Mouse (Mus musculus) heart, embryonic 11.5 days (tissue): Measurements from ENCODE around the gene Cpsf2. TPM values are rescaled to one million over a fixed set of nuclear protein-coding genes. Genes with fewer than 3 reads are reported as not detected.
"Not testable (repeated sequence)": the region's sequence is repeated elsewhere in the genome, so short reads cannot be mapped to it uniquely, and the experiment has no call there.

ENCODE experiments used
- ATAC-seq: fragments of 200-750 bp; cut with Nextera tagmentation; replicated peaks from 2 replicates; pipeline ENCODE4 v1.8.0; 2017; ENCODE audit warnings: moderate library complexity; ENCODE audit not compliant: insufficient number of reproducible peaks, low FRiP score, low TSS enrichment
- H3K27ac ChIP-seq: fragments of 300-500 bp; sonication (generic); 2 replicates; pipeline ENCODE4 v1.5.1; 2014; ENCODE audit warnings: mild to moderate bottlenecking, low read depth, low read length
- H3K27me3 ChIP-seq: fragments of 300-500 bp; sonication (generic); 2 replicates; pipeline ENCODE4 v1.6.1; 2014; ENCODE audit warnings: mild to moderate bottlenecking, low read length, mixed read lengths; ENCODE audit not compliant: control insufficient read depth, insufficient read depth
- H3K36me3 ChIP-seq: fragments of 300-500 bp; sonication (generic); 2 replicates; pipeline ENCODE4 v1.6.1; 2014; ENCODE audit warnings: mild to moderate bottlenecking, low read length, moderate library complexity, mixed read lengths; ENCODE audit not compliant: control insufficient read depth, insufficient read depth
- H3K4me1 ChIP-seq: fragments of 300-500 bp; sonication (generic); 2 replicates; pipeline ENCODE4 v1.6.1; 2014; ENCODE audit warnings: low read length; ENCODE audit not compliant: control insufficient read depth, insufficient read depth
- H3K4me2 ChIP-seq: fragments of 300-500 bp; sonication (generic); 2 replicates; pipeline ENCODE4 v1.6.1; 2014; ENCODE audit warnings: mild to moderate bottlenecking, moderate library complexity
- H3K4me3 ChIP-seq: fragments of 300-500 bp; sonication (generic); 2 replicates; pipeline ENCODE4 v1.5.1; 2014; ENCODE audit warnings: low read depth, low read length
- H3K9ac ChIP-seq: fragments of 300-500 bp; sonication (generic); 2 replicates; pipeline ENCODE4 v1.6.1; 2014; ENCODE audit warnings: mild to moderate bottlenecking, low read depth, low read length, moderate library complexity
- H3K9me3 ChIP-seq: fragments of 300-500 bp; sonication (generic); replicated peaks from 2 replicates; pipeline ENCODE4 v1.6.1; 2016; ENCODE audit warnings: low read length; ENCODE audit not compliant: control insufficient read depth
- WGBS: fragments of 180-500 bp; shearing (Covaris S2); extraction: QIAGEN DNeasy Blood & Tissue Kit; methylation state at CpG from one replicate; pipeline ENCODE4 v1.1.7; 2014; ENCODE audit not compliant: insufficient replicate concordance; 5-methylcytosine and 5-hydroxymethylcytosine counted together
- polyA plus RNA-seq: library from polyadenylated mRNA; unstranded; fragments of >200 nt; fragmentation: Nextera tagmentation; extraction: Ambion mirVana; gene quantifications from 2 replicates; pipeline ENCODE4 v1.2.1, GENCODE M21; 2014

Gene Cpsf2
- polyA plus RNA-seq, 1 experiment from 2014 or later: 26.3 TPM

GRCm38 (mm10) chr12:101957942-101958544 is 17.7 kb upstream of the Cpsf2 start, which contains the start of gene Atxn3:
TSS of gene Atxn3 (minus strand) at chr12:101958246.
- Histone ChIP-seq H3K27me3 (no peaks in the 10 kb centered on the region), H3K9me3 (no peaks in the 10 kb centered on the region), H3K4me1 (peaks cover 2% of the 10 kb centered on the region; the same call in 1 of the 2 replicates), H3K36me3 (no peaks in the 10 kb centered on the region), H3K4me3 (peak within 1 kb of the TSS; percentile 97), H3K4me2 (peak within 1 kb of the TSS; percentile 69), H3K9ac (peak within 1 kb of the TSS; percentile 91), H3K27ac (peak within 1 kb of the TSS; percentile 70)
- peak; percentile 100 for ATAC-seq
- under 1% methylated on average over 53 of the region's 54 CpGs for WGBS

- Histone ChIP-seq H3K4me2 (peak overlapping the region; percentile 59), H3K27me3 (no peaks in the 10 kb centered on the region), H3K9me3 (no peaks in the 10 kb centered on the region), H3K9ac (peak overlapping the region; percentile 29; the same call in 1 of the 2 replicates), H3K27ac (no peak overlapping the region), H3K4me3 (peak overlapping the region; percentile 97), H3K4me1 (peaks cover 2% of the 10 kb centered on the region; the same call in 1 of the 2 replicates), H3K36me3 (no peaks in the 10 kb centered on the region)
- no peak for ATAC-seq
- WGBS: 54% methylated on average over 9 of the region's 9 CpGs
Measured at GRCm38 (mm10) chr12:101958556-101958955, 17.2 kb upstream of the Cpsf2 start.

- H3K27ac ChIP-seq, ATAC-seq, H3K9me3 ChIP-seq, H3K36me3 ChIP-seq, H3K4me3 ChIP-seq, H3K27me3 ChIP-seq, H3K4me1 ChIP-seq: not testable (repeated sequence)
- Histone ChIP-seq H3K4me2 (peak overlapping the region; percentile 59; the same call in 1 of the 2 replicates), H3K9ac (peak overlapping the region; percentile 29; the same call in 1 of the 2 replicates)
- WGBS: 89% methylated on average over 5 of the region's 5 CpGs
Measured at GRCm38 (mm10) chr12:101958960-101959780, 16.6 kb upstream of the Cpsf2 start.

GRCm38 (mm10) chr12:101971311-101971710 is 4.5 kb upstream of the Cpsf2 start:
- Histone ChIP-seq H3K9me3 (no peaks in the 10 kb centered on the region), H3K27me3 (no peaks in the 10 kb centered on the region), H3K4me2 (no peak overlapping the region), H3K4me3 (no peak overlapping the region), H3K27ac (no peak overlapping the region), H3K4me1 (no peaks in the 10 kb centered on the region), H3K36me3 (0 out of 2 replicates have a peak, but pooled peaks cover 3% of the 10 kb centered on the region), H3K9ac (no peak overlapping the region)
- no peak for ATAC-seq
- 95% methylated on average over 2 of the region's 2 CpGs for WGBS

- H3K4me2 ChIP-seq: no peak overlapping the region
- no peaks in the 10 kb centered on the region for H3K9me3 ChIP-seq
- no peak overlapping the region for H3K9ac ChIP-seq
- no peak overlapping the region for H3K27ac ChIP-seq
- H3K4me1 ChIP-seq: peaks cover 6% of the 10 kb centered on the region; the same call in 1 of the 2 replicates
- no peak overlapping the region for H3K4me3 ChIP-seq
- ATAC-seq: no peak
- H3K27me3 ChIP-seq: no peaks in the 10 kb centered on the region
- whole genome bisulfite sequencing: 87% methylated on average over 3 of the region's 3 CpGs
- H3K36me3 ChIP-seq: 0 out of 2 replicates have a peak, but pooled peaks cover 3% of the 10 kb centered on the region
Measured at GRCm38 (mm10) chr12:101972230-101972629, 3.6 kb upstream of the Cpsf2 start.

- no peak for ATAC-seq
- H3K9ac ChIP-seq: peak overlapping the region; percentile 96
- peak overlapping the region; percentile 87 for H3K4me2 ChIP-seq
- peaks cover 9% of the 10 kb centered on the region for H3K4me1 ChIP-seq
- H3K9me3 ChIP-seq: no peaks in the 10 kb centered on the region
- 19% methylated on average over 1 of the region's 1 CpGs for WGBS
- no peaks in the 10 kb centered on the region for H3K27me3 ChIP-seq
- no peaks in the 10 kb centered on the region for H3K36me3 ChIP-seq
- peak overlapping the region; percentile 89 for H3K27ac ChIP-seq
- H3K4me3 ChIP-seq: peak overlapping the region; percentile 96
Measured at GRCm38 (mm10) chr12:101974571-101974970, 1.2 kb upstream of the Cpsf2 start.

- Histone ChIP-seq H3K9me3 (no peaks in the 10 kb centered on the region), H3K27ac (peak overlapping the region; percentile 89), H3K27me3 (no peaks in the 10 kb centered on the region), H3K4me2 (peak overlapping the region; percentile 87), H3K4me3 (peak overlapping the region; percentile 96), H3K4me1 (peaks cover 13% of the 10 kb centered on the region), H3K36me3 (no peaks in the 10 kb centered on the region), H3K9ac (peak overlapping the region; percentile 96)
- under 1% methylated on average over 23 of the region's 23 CpGs for WGBS
- ATAC-seq: no peak; the same call in 1 of the 2 replicates
Measured at GRCm38 (mm10) chr12:101975167-101975600, 604 bp upstream of the Cpsf2 start.

GRCm38 (mm10) chr12:101976651-101977403 is 1.0 kb downstream of the Cpsf2 start:
- H3K9ac ChIP-seq: peak overlapping the region; percentile 96
- ATAC-seq: no peak
- peak overlapping the region; percentile 89 for H3K27ac ChIP-seq
- peaks cover 15% of the 10 kb centered on the region for H3K4me1 ChIP-seq
- H3K4me2 ChIP-seq: peak overlapping the region; percentile 87
- peak overlapping the region; percentile 96 for H3K4me3 ChIP-seq
- WGBS: 27% methylated on average over 13 of the region's 13 CpGs
- no peaks in the 10 kb centered on the region for H3K9me3 ChIP-seq
- H3K36me3 ChIP-seq: peaks cover 2% of the 10 kb centered on the region; the same call in 1 of the 2 replicates
- no peaks in the 10 kb centered on the region for H3K27me3 ChIP-seq
